Comparison of ENCODE assay signal across 8 mouse cellular contexts in genomic region chr16:45842440-45842839, GRCm38 (mm10).
A peak's percentile ranks its signal among the peaks of the same experiment; 100 is the strongest.
DNase-seq lines count a peak whose midpoint lies in the region; ATAC-seq and TF ChIP-seq lines count a peak whose summit lies in the region.

No protein-coding gene starts in this region.

- H3K4me1 ChIP-seq in forebrain, embryonic 11.5 days (replicated peaks; ENCODE audit: control insufficient read depth, insufficient read depth, low read length): peaks cover 9% of the 10 kb centered on the region; the same call in 1 of the 2 replicates
- H3K4me1 ChIP-seq in hindbrain, embryonic 16.5 days (ENCODE audit: control insufficient read depth, insufficient read depth, low read depth, low read length): no peaks in the 10 kb centered on the region
- peaks cover 35% of the 10 kb centered on the region for H3K4me1 ChIP-seq in midbrain, embryonic 13.5 days (replicated peaks)

- TF ChIP-seq CTCF in left cerebral cortex, adult 2 months (IDR thresholded peaks at IDR 0.05): no peak

- no peak for ATAC-seq in forebrain, embryonic 11.5 days (replicated peaks; ENCODE audit: low FRiP score)
- ATAC-seq in hindbrain, embryonic 16.5 days: no peak
- ATAC-seq in midbrain, embryonic 13.5 days: no peak
- ATAC-seq in monocyte, adult 5-6 weeks (replicated peaks; ENCODE audit: insufficient number of reproducible peaks, low FRiP score, low TSS enrichment, poor library complexity, severe bottlenecking): no peak
- ATAC-seq in erythroblast, adult 5-6 weeks (replicated peaks; ENCODE audit: low FRiP score, poor library complexity, severe bottlenecking): no peak

- intact Hi-C loops in left cerebral cortex, adult 2 months (cut with DNase I): loop anchor here (5.0 kb wide), 1 partner anchor 125 kb away; no protein-coding TSS in a partner anchor
- intact Hi-C loops in left cerebral cortex, postnatal 36 days (cut with DNase I): loop anchor here (2.0 kb wide), 1 partner anchor 124 kb away; no protein-coding TSS in a partner anchor

- peak overlapping the region; percentile 53; the same call in 1 of the 2 replicates for H3K4me3 ChIP-seq in left cerebral cortex, adult 2 months
- H3K4me3 ChIP-seq in forebrain, embryonic 11.5 days (ENCODE audit: low read depth, low read length): peak overlapping the region; percentile 65
- no peak overlapping the region for H3K4me3 ChIP-seq in hindbrain, embryonic 16.5 days (ENCODE audit: low read length)
- H3K4me3 ChIP-seq in midbrain, embryonic 13.5 days (replicated peaks): peak overlapping the region; percentile 72

- H3K27ac ChIP-seq in left cerebral cortex, adult 2 months: no peak overlapping the region
- H3K27ac ChIP-seq in forebrain, embryonic 11.5 days (ENCODE audit: low read depth, low read length): no peak overlapping the region
- no peak overlapping the region for H3K27ac ChIP-seq in hindbrain, embryonic 16.5 days (ENCODE audit: low read depth, low read length)
- H3K27ac ChIP-seq in midbrain, embryonic 13.5 days: no peak overlapping the region

- H3K36me3 ChIP-seq in forebrain, embryonic 11.5 days (ENCODE audit: control insufficient read depth, insufficient read depth, low read length): no peaks in the 10 kb centered on the region
- H3K36me3 ChIP-seq in hindbrain, embryonic 16.5 days (ENCODE audit: control insufficient read depth, insufficient read depth, low read length): no peaks in the 10 kb centered on the region
- H3K36me3 ChIP-seq in midbrain, embryonic 13.5 days: no peaks in the 10 kb centered on the region

- WGBS in forebrain, embryonic 11.5 days: 62% methylated on average over 4 of the region's 4 CpGs
- 72% methylated on average over 4 of the region's 4 CpGs for WGBS in hindbrain, embryonic 16.5 days
- 61% methylated on average over 4 of the region's 4 CpGs for WGBS in midbrain, embryonic 13.5 days

- H3K9ac ChIP-seq in forebrain, embryonic 11.5 days (ENCODE audit: low read length): 0 out of 2 replicates have a peak overlapping the region, but pooled peaks have one; percentile 16
- no peak overlapping the region for H3K9ac ChIP-seq in hindbrain, embryonic 16.5 days (ENCODE audit: low read depth, low read length)
- no peak overlapping the region for H3K9ac ChIP-seq in midbrain, embryonic 13.5 days (replicated peaks)

- H3K9me3 ChIP-seq in forebrain, embryonic 11.5 days (ENCODE audit: control insufficient read depth, low read length): no peaks in the 10 kb centered on the region
- no peaks in the 10 kb centered on the region for H3K9me3 ChIP-seq in hindbrain, embryonic 16.5 days (ENCODE audit: control insufficient read depth, low read length)
- no peaks in the 10 kb centered on the region for H3K9me3 ChIP-seq in midbrain, embryonic 13.5 days

- peak overlapping the region; percentile 78 for H3K4me2 ChIP-seq in forebrain, embryonic 11.5 days (ENCODE audit: low read depth, low read length, severe bottlenecking)
- H3K4me2 ChIP-seq in hindbrain, embryonic 16.5 days (ENCODE audit: low read length): peak overlapping the region; percentile 98
- H3K4me2 ChIP-seq in midbrain, embryonic 13.5 days (replicated peaks): peak overlapping the region; percentile 92

- H3K27me3 ChIP-seq in forebrain, embryonic 11.5 days (ENCODE audit: control insufficient read depth, insufficient read depth, low read length): no peaks in the 10 kb centered on the region; the same call in 1 of the 2 replicates
- H3K27me3 ChIP-seq in hindbrain, embryonic 16.5 days (replicated peaks; ENCODE audit: control insufficient read depth, insufficient read depth, low read length): no peaks in the 10 kb centered on the region
- H3K27me3 ChIP-seq in midbrain, embryonic 13.5 days: peaks cover 6% of the 10 kb centered on the region; the same call in 1 of the 2 replicates

- no peak for DNase-seq in left cerebral cortex, adult 2 months (ENCODE audit: extremely low spot score in 1 of 2, low spot score in 2 of 2)
- no peak for DNase-seq in left cerebral cortex, postnatal 36 days (ENCODE audit: low spot score in 2 of 2)
- DNase-seq in forebrain, embryonic 11.5 days (ENCODE audit: low spot score): no peak
- DNase-seq in natural killer cell, adult 2 months (ENCODE audit: low spot score in 2 of 2): no peak
